24 mouse cellular contexts compared by ENCODE assay signal in the genomic region with DNA sequence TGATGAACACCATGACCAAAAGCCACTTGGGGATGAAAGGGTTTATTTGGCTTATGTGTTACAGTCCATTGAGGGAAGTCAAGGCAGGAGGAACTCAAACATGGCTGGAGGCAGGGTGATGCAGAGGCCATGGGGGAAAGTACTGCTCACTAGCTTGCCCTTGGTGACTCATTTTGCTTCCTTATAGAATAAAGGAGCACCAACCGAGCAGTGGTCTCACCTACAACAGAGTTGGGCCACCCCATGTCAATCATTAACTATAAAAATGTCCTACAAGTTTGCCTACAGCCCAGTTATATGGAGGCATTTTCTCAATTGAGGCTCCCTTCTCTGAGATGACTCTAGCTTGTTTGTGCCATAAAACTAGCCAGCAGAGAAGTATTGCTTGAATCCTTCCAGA.
"Had no signal": no experiment of that assay in that cellular context is flagged by ENCODE, and none has a peak within 500 bp of the region (broad histone marks: within the 10 kb centered on the region; RNA-seq: fewer than 3 reads in every experiment).

No protein-coding gene starts in this region.

- H3K9me3 ChIP-seq: kidney, embryonic 15.5 days; limb, embryonic 10.5 days; limb, embryonic 13.5 days; liver, embryonic 12.5 days; liver, embryonic 15.5 days; lung, embryonic 15.5 days; megakaryocyte, embryonic 14.5 days; stomach, embryonic 15.5 days had no signal

- H3K27me3 ChIP-seq: kidney, embryonic 15.5 days; liver, embryonic 12.5 days; liver, embryonic 15.5 days; lung, embryonic 15.5 days; megakaryocyte, embryonic 14.5 days; stomach, embryonic 15.5 days had no signal

- H3K4me1 ChIP-seq: kidney, embryonic 15.5 days; limb, embryonic 10.5 days; limb, embryonic 13.5 days; liver, embryonic 12.5 days; liver, embryonic 15.5 days; lung, embryonic 15.5 days; megakaryocyte, embryonic 14.5 days; stomach, embryonic 15.5 days had no signal

- H3K4me3 ChIP-seq: kidney, embryonic 15.5 days; limb, embryonic 10.5 days; limb, embryonic 13.5 days; liver, embryonic 12.5 days; liver, embryonic 15.5 days; lung, embryonic 15.5 days; megakaryocyte, embryonic 14.5 days; stomach, embryonic 15.5 days had no signal

- DNase-seq: kidney, adult 8-10 months; kidney, postnatal 10 days; kidney, postnatal 36 days; liver; lung, adult 18-20 months; lung, postnatal 10 days; lung, postnatal 36 days; midbrain, embryonic 14.5 days; right cerebral cortex, adult 18-20 months; right cerebral cortex, postnatal 14 days; right cerebral cortex, postnatal 4 days; spleen, adult 18-20 months; thymus, adult 18-20 months; thymus, postnatal 14 days; thymus, postnatal 4 days had no signal

- H3K36me3 ChIP-seq: kidney, embryonic 15.5 days; limb, embryonic 10.5 days; limb, embryonic 13.5 days; stomach, embryonic 15.5 days had no signal

- H3K27ac ChIP-seq: kidney, embryonic 15.5 days; limb, embryonic 10.5 days; limb, embryonic 13.5 days; liver, embryonic 12.5 days; liver, embryonic 15.5 days; lung, embryonic 15.5 days; stomach, embryonic 15.5 days had no signal

- H3K4me2 ChIP-seq: kidney, embryonic 15.5 days; limb, embryonic 13.5 days; liver, embryonic 12.5 days; liver, embryonic 15.5 days; lung, embryonic 15.5 days; midbrain, embryonic 11.5 days; stomach, embryonic 15.5 days had no signal

- ATAC-seq: liver, embryonic 12.5 days had no signal

- H3K9ac ChIP-seq: kidney, embryonic 15.5 days; limb, embryonic 13.5 days; liver, embryonic 12.5 days; liver, embryonic 15.5 days; lung, embryonic 15.5 days; stomach, embryonic 15.5 days had no signal
